Mouse (Mus musculus): ENCODE data around the gene Ifitm6. TPM values are rescaled to one million over a fixed set of nuclear protein-coding genes. Genes with fewer than 3 reads are reported as not detected.
A peak's percentile ranks its signal among the peaks of the same experiment; 100 is the strongest.

Gene Ifitm6
- polyA plus RNA-seq, 1 experiment from 2014 or later = 2.9 TPM

- no peak for DNase-seq
- 52% methylated on average over 6 of the region's 6 CpGs for WGBS (ENCODE audit: insufficient replicate concordance)
Measured at GRCm38 (mm10) chr7:141024865-141025838, 7.4 kb upstream of the Ifitm6 start.

GRCm38 (mm10) chr7:141021489-141022449 lies 4.0 kb upstream of the Ifitm6 start:
- Histone ChIP-seq H3K4me1 (replicated peaks) (peaks cover 12% of the 10 kb centered on the region), H3K27ac (no peak overlapping the region), H3K4me3 (replicated peaks) (no peak overlapping the region), H3K9me3 (replicated peaks) (no peaks in the 10 kb centered on the region), H3K9ac (no peak overlapping the region), H3K4me2 (no peak overlapping the region), H3K27me3 (no peaks in the 10 kb centered on the region), H3K36me3 (no peaks in the 10 kb centered on the region)
- ATAC-seq (ENCODE audit: low read depth) (0 out of 2 replicates have a peak, but pooled peaks have one; percentile 23), DNase-seq (no peak)
- 56% methylated on average over 14 of the region's 14 CpGs for WGBS (ENCODE audit: insufficient replicate concordance)

More at GRCm38 (mm10) chr7:141024865-141025838, 7.4 kb upstream of the Ifitm6 start:
- Histone ChIP-seq H3K27ac (no peak overlapping the region), H3K36me3 (no peaks in the 10 kb centered on the region), H3K9ac (no peak overlapping the region), H3K27me3 (no peaks in the 10 kb centered on the region), H3K4me2 (no peak overlapping the region), H3K9me3 (replicated peaks) (no peaks in the 10 kb centered on the region), H3K4me1 (replicated peaks) (peaks cover 20% of the 10 kb centered on the region), H3K4me3 (replicated peaks) (no peak overlapping the region)
- no peak for ATAC-seq (ENCODE audit: low read depth)

- no peak overlapping the region for H3K9ac ChIP-seq
- no peak overlapping the region for H3K4me3 ChIP-seq (replicated peaks)
- H3K27me3 ChIP-seq = no peaks in the 10 kb centered on the region
- no peak overlapping the region for H3K4me2 ChIP-seq
- no peak for DNase-seq
- H3K36me3 ChIP-seq = no peaks in the 10 kb centered on the region
- ATAC-seq (ENCODE audit: low read depth) = no peak
- no peaks in the 10 kb centered on the region for H3K9me3 ChIP-seq (replicated peaks)
- WGBS (ENCODE audit: insufficient replicate concordance) = 83% methylated on average over 5 of the region's 5 CpGs
- H3K4me1 ChIP-seq (replicated peaks) = peaks cover 10% of the 10 kb centered on the region
- no peak overlapping the region for H3K27ac ChIP-seq
Measured at GRCm38 (mm10) chr7:141019028-141019427, 1.3 kb upstream of the Ifitm6 start.

- DNase-seq (no peak), ATAC-seq (ENCODE audit: low read depth) (no peak; the same call in 1 of the 2 replicates)
- no peaks in the 10 kb centered on the region for H3K36me3 ChIP-seq
- no peaks in the 10 kb centered on the region for H3K27me3 ChIP-seq
- H3K9me3 ChIP-seq (replicated peaks) = no peaks in the 10 kb centered on the region
- H3K9ac ChIP-seq = no peak overlapping the region
- 66% methylated on average over 10 of the region's 10 CpGs for WGBS (ENCODE audit: insufficient replicate concordance)
- no peak overlapping the region for H3K27ac ChIP-seq
- peaks cover 21% of the 10 kb centered on the region for H3K4me1 ChIP-seq (replicated peaks)
- H3K4me2 ChIP-seq = no peak overlapping the region
- no peak overlapping the region for H3K4me3 ChIP-seq (replicated peaks)
Measured at GRCm38 (mm10) chr7:141016707-141017697, 722 bp downstream of the Ifitm6 start.

- DNase-seq (no peak), ATAC-seq (ENCODE audit: low read depth) (peak; percentile 52)
- H3K4me3 ChIP-seq (replicated peaks) = no peak overlapping the region
- H3K4me1 ChIP-seq (replicated peaks) = peaks cover 54% of the 10 kb centered on the region
- peak overlapping the region; percentile 16; the same call in 1 of the 2 replicates for H3K27ac ChIP-seq
- no peaks in the 10 kb centered on the region for H3K9me3 ChIP-seq (replicated peaks)
- peak overlapping the region; percentile 49; the same call in 1 of the 2 replicates for H3K9ac ChIP-seq
- H3K4me2 ChIP-seq = peak overlapping the region; percentile 60
- H3K27me3 ChIP-seq = no peaks in the 10 kb centered on the region
- 59% methylated on average over 7 of the region's 7 CpGs for WGBS (ENCODE audit: insufficient replicate concordance)
- no peaks in the 10 kb centered on the region for H3K36me3 ChIP-seq
Measured at GRCm38 (mm10) chr7:141011238-141011770, 6.4 kb downstream of the Ifitm6 start.

GRCm38 (mm10) chr7:141010593-141010992 lies 7.1 kb downstream of the Ifitm6 start, which contains the start of gene Ifitm3:
TSS of gene Ifitm3 (minus strand) at chr7:141010770.
- peak within 1 kb of the TSS; percentile 60 for H3K4me2 ChIP-seq
- ATAC-seq (ENCODE audit: low read depth) (no peak), DNase-seq (no peak)
- H3K36me3 ChIP-seq = no peaks in the 10 kb centered on the region
- peak within 1 kb of the TSS; percentile 49 for H3K9ac ChIP-seq
- no peaks in the 10 kb centered on the region for H3K9me3 ChIP-seq (replicated peaks)
- H3K4me1 ChIP-seq (replicated peaks) = peaks cover 53% of the 10 kb centered on the region
- no peaks in the 10 kb centered on the region for H3K27me3 ChIP-seq
- 17% methylated on average over 10 of the region's 10 CpGs for WGBS (ENCODE audit: insufficient replicate concordance)
- H3K4me3 ChIP-seq (replicated peaks) = peak within 1 kb of the TSS; percentile 49
- peak within 1 kb of the TSS; percentile 16; the same call in 1 of the 2 replicates for H3K27ac ChIP-seq

GRCm38 (mm10) chr7:141009665-141010064 lies 8.1 kb downstream of the Ifitm6 start:
- H3K4me2 ChIP-seq = peak overlapping the region; percentile 60
- no peak overlapping the region for H3K27ac ChIP-seq
- H3K9ac ChIP-seq = peak overlapping the region; percentile 49; the same call in 1 of the 2 replicates
- peak overlapping the region; percentile 49 for H3K4me3 ChIP-seq (replicated peaks)
- no peaks in the 10 kb centered on the region for H3K9me3 ChIP-seq (replicated peaks)
- DNase-seq (no peak), ATAC-seq (ENCODE audit: low read depth) (no peak)
- no peaks in the 10 kb centered on the region for H3K27me3 ChIP-seq
- H3K4me1 ChIP-seq (replicated peaks) = peaks cover 48% of the 10 kb centered on the region
- 72% methylated on average over 9 of the region's 9 CpGs for WGBS (ENCODE audit: insufficient replicate concordance)
- H3K36me3 ChIP-seq = no peaks in the 10 kb centered on the region

- H3K9ac ChIP-seq = 0 out of 2 replicates have a peak overlapping the region, but pooled peaks have one; percentile 9
Measured at GRCm38 (mm10) chr7:141008938-141009660, 8.6 kb downstream of the Ifitm6 start.

GRCm38 (mm10) chr7:141008312-141008761 lies 9.4 kb downstream of the Ifitm6 start:
- no peak overlapping the region for H3K27ac ChIP-seq
- no peak overlapping the region for H3K4me3 ChIP-seq (replicated peaks)
- no peak for ATAC-seq (ENCODE audit: low read depth)
- H3K27me3 ChIP-seq = no peaks in the 10 kb centered on the region
- H3K4me1 ChIP-seq (replicated peaks) = peaks cover 48% of the 10 kb centered on the region
- H3K9ac ChIP-seq = no peak overlapping the region
- peak overlapping the region; percentile 52 for H3K4me2 ChIP-seq
- DNase-seq = no peak
- 11% methylated on average over 7 of the region's 7 CpGs for WGBS (ENCODE audit: insufficient replicate concordance)
- H3K36me3 ChIP-seq = no peaks in the 10 kb centered on the region
- H3K9me3 ChIP-seq (replicated peaks) = no peaks in the 10 kb centered on the region

More at GRCm38 (mm10) chr7:141008938-141009660, 8.6 kb downstream of the Ifitm6 start:
- 6% methylated on average over 20 of the region's 20 CpGs for WGBS (ENCODE audit: insufficient replicate concordance)
- DNase-seq (peak; percentile 60), ATAC-seq (ENCODE audit: low read depth) (peak; percentile 76)
- no peaks in the 10 kb centered on the region for H3K36me3 ChIP-seq
- no peaks in the 10 kb centered on the region for H3K9me3 ChIP-seq (replicated peaks)
- H3K4me1 ChIP-seq (replicated peaks) = peaks cover 48% of the 10 kb centered on the region
- peak overlapping the region; percentile 60 for H3K4me2 ChIP-seq
- no peak overlapping the region for H3K27ac ChIP-seq
- H3K4me3 ChIP-seq (replicated peaks) = peak overlapping the region; percentile 35
- H3K27me3 ChIP-seq = no peaks in the 10 kb centered on the region

All from liver, embryonic 13.5 days (tissue).